Mouse (Mus musculus) cerebellum, postnatal 4 days (tissue): ENCODE results near the gene Lgals8.
"Not testable (repeated sequence)": the region's sequence is repeated elsewhere in the genome, so short reads cannot be mapped to it uniquely, and the experiment has no call there.

Experiments used
- DNase-seq, 2 experiments: peaks; one replicate each; pipeline ENCODE4 v3.0.0; 2022; ENCODE audit warnings: low spot score in 2 of 2, mixed read lengths in 1 of 2

The Lgals8 gene

GRCm38 (mm10) chr13:12464844-12465243, at the start of gene Lgals8:
Gene Lgals8, minus strand, starts transcription at chr13:12464944.
- DNase-seq = no peak

GRCm38 (mm10) chr13:12511189-12511965, 46.6 kb upstream of the Lgals8 start:
- DNase-seq = no peak

GRCm38 (mm10) chr13:12510032-12510431, 45.3 kb upstream of the Lgals8 start:
- no peak for DNase-seq

- DNase-seq = no peak
These were observed 42.7 kb upstream of the Lgals8 start for GRCm38 (mm10) chr13:12507426-12507825.

- DNase-seq = no peak
These were observed 40.6 kb upstream of the Lgals8 start for GRCm38 (mm10) chr13:12505359-12505758.

- DNase-seq = no peak
These were observed 38.6 kb upstream of the Lgals8 start for GRCm38 (mm10) chr13:12503238-12503751.

GRCm38 (mm10) chr13:12502665-12503237, 38.0 kb upstream of the Lgals8 start:
- no peak for DNase-seq

- DNase-seq = no peak
These were observed 34.4 kb upstream of the Lgals8 start for GRCm38 (mm10) chr13:12499107-12499506.

- no peak for DNase-seq
These were observed 33.1 kb upstream of the Lgals8 start for GRCm38 (mm10) chr13:12497809-12498208.

- no peak for DNase-seq
These were observed 30.0 kb upstream of the Lgals8 start for GRCm38 (mm10) chr13:12494750-12495149.

GRCm38 (mm10) chr13:12492515-12492914, 27.8 kb upstream of the Lgals8 start:
- DNase-seq = no peak

GRCm38 (mm10) chr13:12485640-12486039, 20.9 kb upstream of the Lgals8 start:
- no peak for DNase-seq

- DNase-seq = no peak
These were observed 20.5 kb upstream of the Lgals8 start for GRCm38 (mm10) chr13:12485197-12485596.

- DNase-seq = no peak
These were observed 15.1 kb upstream of the Lgals8 start for GRCm38 (mm10) chr13:12479802-12480201.

GRCm38 (mm10) chr13:12478301-12478700, 13.6 kb upstream of the Lgals8 start:
- no peak for DNase-seq

GRCm38 (mm10) chr13:12476886-12477285, 12.1 kb upstream of the Lgals8 start:
- DNase-seq = no peak

- DNase-seq = no peak
These were observed 10.5 kb upstream of the Lgals8 start for GRCm38 (mm10) chr13:12475239-12475638.

GRCm38 (mm10) chr13:12473724-12474378, 9.1 kb upstream of the Lgals8 start:
- peak; percentile 60 to 78 for DNase-seq

- DNase-seq = no peak
These were observed 3.7 kb upstream of the Lgals8 start for GRCm38 (mm10) chr13:12468488-12468887.

GRCm38 (mm10) chr13:12464159-12464558, 585 bp downstream of the Lgals8 start:
- DNase-seq = not testable (repeated sequence)

- no peak for DNase-seq
These were observed 2.1 kb downstream of the Lgals8 start for GRCm38 (mm10) chr13:12462623-12463022.

- no peak for DNase-seq
These were observed 3.0 kb downstream of the Lgals8 start for GRCm38 (mm10) chr13:12461730-12462119.
